Mouse (Mus musculus) heart, embryonic 14.5 days (tissue): ENCODE data around the gene Id3. TPM values are rescaled to one million over a fixed set of nuclear protein-coding genes. Genes with fewer than 3 reads are reported as not detected.

Experiments used
- ATAC-seq: fragments of 200-750 bp; cut with Nextera tagmentation; 2 replicates; pipeline ENCODE4 v1.8.0; 2017; ENCODE audit warnings: low read depth, moderate TSS enrichment; ENCODE audit not compliant: insufficient number of reproducible peaks, insufficient read depth, low FRiP score
- H3K27ac ChIP-seq, 2 experiments: fragments of 200-500 bp in 1 of 2; fragments of 300-500 bp in 1 of 2; sonication (generic) in 1 of 2; replicated peaks in 1 of 2; 2 replicates each; pipeline ENCODE4 v1.5.1; 2012 to 2014; ENCODE audit warnings: low read depth in 2 of 2, low read length in 2 of 2, control low read depth in 1 of 2, mild to moderate bottlenecking in 1 of 2, mixed read lengths in 1 of 2; ENCODE audit not compliant: control insufficient read depth in 1 of 2, insufficient read depth in 1 of 2
- H3K27me3 ChIP-seq: fragments of 300-500 bp; sonication (generic); 2 replicates; pipeline ENCODE4 v1.6.1; 2014; ENCODE audit warnings: mild to moderate bottlenecking, low read length, control low read depth; ENCODE audit not compliant: control insufficient read depth, insufficient read depth
- H3K36me3 ChIP-seq: fragments of 300-500 bp; sonication (generic); 2 replicates; pipeline ENCODE4 v1.6.1; 2014; ENCODE audit warnings: mild to moderate bottlenecking, control low read depth, low read length, mixed read lengths; ENCODE audit not compliant: control insufficient read depth, insufficient read depth
- H3K4me1 ChIP-seq, 2 experiments: fragments of 200-500 bp in 1 of 2; fragments of 300-500 bp in 1 of 2; sonication (generic) in 1 of 2; 2 replicates each; pipeline ENCODE4 v1.6.1; 2012 to 2014; ENCODE audit warnings: low read length in 2 of 2, control low read depth in 1 of 2, mixed read lengths in 1 of 2; ENCODE audit not compliant: control insufficient read depth in 2 of 2, insufficient read depth in 2 of 2
- H3K4me2 ChIP-seq: fragments of 300-500 bp; sonication (generic); 2 replicates; pipeline ENCODE4 v1.6.1; 2014; ENCODE audit warnings: mild to moderate bottlenecking, low read length
- H3K4me3 ChIP-seq, 2 experiments: fragments of 200-500 bp in 1 of 2; fragments of 300-500 bp in 1 of 2; sonication (generic) in 1 of 2; 2 replicates each; pipeline ENCODE4 v1.5.1; 2012 to 2014; ENCODE audit warnings: low read length in 2 of 2, mild to moderate bottlenecking in 2 of 2, control low read depth in 1 of 2, low read depth in 1 of 2, moderate library complexity in 1 of 2; ENCODE audit not compliant: control insufficient read depth in 1 of 2, insufficient read depth in 1 of 2
- H3K9ac ChIP-seq: fragments of 300-500 bp; sonication (generic); 2 replicates; pipeline ENCODE4 v1.6.1; 2014; ENCODE audit warnings: mild to moderate bottlenecking, low read length
- H3K9me3 ChIP-seq: fragments of 300-500 bp; sonication (generic); 2 replicates; pipeline ENCODE4 v1.6.1; 2016; ENCODE audit warnings: low read length, control low read depth; ENCODE audit not compliant: control insufficient read depth
- WGBS: fragments of 180-500 bp; shearing (Covaris S2); extraction: QIAGEN DNeasy Blood & Tissue Kit; methylation state at CpG from one replicate; pipeline ENCODE4 v1.1.7; 2014; 5-methylcytosine and 5-hydroxymethylcytosine counted together
- polyA plus RNA-seq: library from polyadenylated mRNA; unstranded; fragments of >200 nt; fragmentation: Nextera tagmentation; extraction: Ambion mirVana; gene quantifications from 2 replicates; pipeline ENCODE4 v1.2.1, GENCODE M21; 2014

Id3 gene
- polyA plus RNA-seq, 1 experiment from 2014 or later = 296 TPM

- H3K27ac ChIP-seq = no peak overlapping the region
- H3K4me2 ChIP-seq = no peak overlapping the region
- ATAC-seq = no peak
- H3K4me1 ChIP-seq = peaks cover 10 to 18% of the 10 kb centered on the region in 2 experiments
- 16% methylated on average over 7 of the region's 7 CpGs for WGBS
- H3K27me3 ChIP-seq = no peaks in the 10 kb centered on the region
- no peaks in the 10 kb centered on the region for H3K9me3 ChIP-seq
- H3K9ac ChIP-seq = no peak overlapping the region
- H3K4me3 ChIP-seq = no peak overlapping the region
- H3K36me3 ChIP-seq = peaks cover 8% of the 10 kb centered on the region; the same call in 1 of the 2 replicates
Measured at GRCm38 (mm10) chr4:136195029-136195428, 51.7 kb downstream of the Id3 start.

Other genes with a start within 250 kb of the Id3 start
- gene Cnr2, start 248.1 kb upstream of the Id3 start, polyA plus RNA-seq = 0.36 and 0.38 TPM in 2 replicates
- gene Fuca1, start 222.8 kb upstream of the Id3 start, polyA plus RNA-seq = 50.1 and 63.0 TPM in 2 replicates
- gene Hmgcl, start 197.0 kb upstream of the Id3 start, polyA plus RNA-seq = 91.6 and 96.7 TPM in 2 replicates
- gene Gale, start 179.8 kb upstream of the Id3 start, polyA plus RNA-seq = 16.8 and 19.0 TPM in 2 replicates
- gene Lypla2, start 170.9 kb upstream of the Id3 start, polyA plus RNA-seq = 65.5 and 67.7 TPM in 2 replicates
- 39.4 and 40.2 TPM in 2 replicates for gene Pithd1, start 156.2 kb upstream of the Id3 start, polyA plus RNA-seq
- gene Eloa, start 121.7 kb upstream of the Id3 start, polyA plus RNA-seq = 34.3 and 34.7 TPM in 2 replicates
- gene Rpl11, start 90.1 kb upstream of the Id3 start, polyA plus RNA-seq = 284 and 329 TPM in 2 replicates
- 2.5 and 3.1 TPM in 2 replicates for gene E2f2, start 28.9 kb downstream of the Id3 start, polyA plus RNA-seq
- gene Asap3, start 62.9 kb downstream of the Id3 start, polyA plus RNA-seq = 1.3 and 1.5 TPM in 2 replicates
- gene Tcea3, start 104.2 kb downstream of the Id3 start, polyA plus RNA-seq = 64.7 and 74.6 TPM in 2 replicates
- 23.1 and 27.6 TPM in 2 replicates for gene Zfp46, start 141.2 kb downstream of the Id3 start, polyA plus RNA-seq
- gene Hnrnpr, start 167.4 kb downstream of the Id3 start, polyA plus RNA-seq = 85.3 and 88.8 TPM in 2 replicates